Comparison of ENCODE assay signal across 7 mouse cellular contexts in the genomic region with DNA sequence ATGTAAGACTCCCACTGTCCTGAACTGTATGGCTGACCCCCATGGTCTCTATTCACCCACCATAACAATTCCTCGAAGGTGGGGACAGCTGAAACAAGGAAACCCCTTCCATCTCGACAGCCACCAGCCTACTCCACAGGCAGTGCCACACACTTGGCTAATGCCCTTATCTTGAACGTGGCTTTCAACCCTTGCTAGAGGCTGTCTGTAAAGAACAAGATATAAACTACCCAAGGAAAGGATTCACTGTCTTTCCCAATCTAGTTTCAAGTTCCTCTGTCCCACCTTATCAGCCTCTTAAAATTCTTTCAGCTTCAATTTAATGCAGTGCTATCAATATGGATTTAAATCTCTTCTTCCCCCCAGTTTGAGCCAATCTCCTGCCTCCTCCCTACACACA. TPM values are rescaled to one million over a fixed set of nuclear protein-coding genes. Genes with fewer than 3 reads are reported as not detected.
DNase-seq lines count a peak whose midpoint lies in the region; ATAC-seq and TF ChIP-seq lines count a peak whose summit lies in the region.

No protein-coding gene starts in this region.

- DNase-seq in liver, embryonic 13.5 days: no peak
- no peak for DNase-seq in stomach, postnatal 0 days (ENCODE audit: low spot score)
- DNase-seq in thymus, adult 2 months: no peak

- H3K9ac ChIP-seq in forebrain, embryonic 16.5 days (replicated peaks; ENCODE audit: low read depth, low read length): peak overlapping the region; percentile 67
- H3K9ac ChIP-seq in liver, embryonic 13.5 days: peak overlapping the region; percentile 80
- H3K9ac ChIP-seq in stomach, postnatal 0 days (ENCODE audit: low read length): peak overlapping the region; percentile 58; the same call in 1 of the 2 replicates

- H3K27ac ChIP-seq in forebrain, embryonic 16.5 days (ENCODE audit: low read length): peak overlapping the region; percentile 44; the same call in 1 of the 2 replicates
- H3K27ac ChIP-seq in liver, embryonic 13.5 days: 0 out of 2 replicates have a peak overlapping the region, but pooled peaks have one; percentile 11
- no peak overlapping the region for H3K27ac ChIP-seq in stomach, postnatal 0 days (replicated peaks)
- no peak overlapping the region for H3K27ac ChIP-seq in thymus, adult 2 months (ENCODE audit: control insufficient read depth, insufficient read depth, low read length)

- no peak for TF ChIP-seq CTCF in stomach, postnatal 0 days (IDR thresholded peaks at IDR 0.05; ENCODE audit: low read depth)
- no peak for TF ChIP-seq CTCF in thymus, adult 2 months (IDR thresholded peaks at IDR 0.05; ENCODE audit: borderline replicate concordance, control insufficient read depth, extremely low read depth, insufficient read depth, low read length, poor library complexity)

- no peak for TF ChIP-seq POLR2A in thymus, adult 2 months (IDR thresholded peaks at IDR 0.05; ENCODE audit: control insufficient read depth, extremely low read depth, insufficient read depth, low read length, poor library complexity)

- H3K4me2 ChIP-seq in forebrain, embryonic 16.5 days (ENCODE audit: low read length): peak overlapping the region; percentile 99
- H3K4me2 ChIP-seq in liver, embryonic 13.5 days: peak overlapping the region; percentile 94
- peak overlapping the region; percentile 89 for H3K4me2 ChIP-seq in stomach, postnatal 0 days (replicated peaks; ENCODE audit: low read depth)

- peak overlapping the region; percentile 95 for H3K4me3 ChIP-seq in megakaryocyte, embryonic 14.5 days (replicated peaks)
- H3K4me3 ChIP-seq in forebrain, embryonic 16.5 days (replicated peaks; ENCODE audit: low read length): peak overlapping the region; percentile 78
- H3K4me3 ChIP-seq in liver, embryonic 13.5 days (replicated peaks): peak overlapping the region; percentile 67
- H3K4me3 ChIP-seq in stomach, postnatal 0 days (ENCODE audit: low read depth, low read length): peak overlapping the region; percentile 74
- H3K4me3 ChIP-seq in thymus, adult 2 months (ENCODE audit: control insufficient read depth, insufficient read depth, low read length): no peak overlapping the region

- H3K4me1 ChIP-seq in megakaryocyte, embryonic 14.5 days: peaks cover 69% of the 10 kb centered on the region
- H3K4me1 ChIP-seq in forebrain, embryonic 16.5 days (replicated peaks; ENCODE audit: control insufficient read depth, insufficient read depth, low read length): peaks cover 18% of the 10 kb centered on the region
- H3K4me1 ChIP-seq in liver, embryonic 13.5 days (replicated peaks): peaks cover 38% of the 10 kb centered on the region
- H3K4me1 ChIP-seq in stomach, postnatal 0 days (replicated peaks; ENCODE audit: control insufficient read depth, insufficient read depth): no peaks in the 10 kb centered on the region
- peaks cover 19% of the 10 kb centered on the region for H3K4me1 ChIP-seq in thymus, adult 2 months (replicated peaks; ENCODE audit: control insufficient read depth, insufficient read depth, low read length)

- H3K9me3 ChIP-seq in megakaryocyte, embryonic 14.5 days: peaks cover 5% of the 10 kb centered on the region; the same call in 1 of the 2 replicates
- no peaks in the 10 kb centered on the region for H3K9me3 ChIP-seq in forebrain, embryonic 16.5 days (ENCODE audit: control insufficient read depth, low read length)
- no peaks in the 10 kb centered on the region for H3K9me3 ChIP-seq in liver, embryonic 13.5 days (replicated peaks)
- no peaks in the 10 kb centered on the region for H3K9me3 ChIP-seq in stomach, postnatal 0 days (ENCODE audit: control insufficient read depth, low read length)

- peaks cover 20% of the 10 kb centered on the region for H3K36me3 ChIP-seq in megakaryocyte, embryonic 14.5 days (replicated peaks; ENCODE audit: low read length)
- no peaks in the 10 kb centered on the region for H3K36me3 ChIP-seq in forebrain, embryonic 16.5 days (ENCODE audit: control insufficient read depth, insufficient read depth)
- H3K36me3 ChIP-seq in liver, embryonic 13.5 days: 0 out of 2 replicates have a peak, but pooled peaks cover under 1% of the 10 kb centered on the region
- H3K36me3 ChIP-seq in stomach, postnatal 0 days (ENCODE audit: control insufficient read depth, insufficient read depth, low read length): peaks cover 5% of the 10 kb centered on the region; the same call in 1 of the 2 replicates
- no peaks in the 10 kb centered on the region for H3K36me3 ChIP-seq in thymus, adult 2 months (ENCODE audit: control insufficient read depth, insufficient read depth, low read length)

- no peak for ATAC-seq in megakaryocyte, adult 5-6 weeks (ENCODE audit: poor library complexity, severe bottlenecking)
- no peak for ATAC-seq in forebrain, embryonic 16.5 days
- ATAC-seq in liver, embryonic 13.5 days (ENCODE audit: low read depth): no peak
- no peak for ATAC-seq in stomach, postnatal 0 days (ENCODE audit: low FRiP score, low TSS enrichment)
- ATAC-seq in activated CD4-positive, CD25-positive, alpha-beta regulatory T cell, adult 4 months: no peak

- peaks cover 3% of the 10 kb centered on the region for H3K27me3 ChIP-seq in megakaryocyte, embryonic 14.5 days (replicated peaks)
- H3K27me3 ChIP-seq in forebrain, embryonic 16.5 days (replicated peaks; ENCODE audit: control insufficient read depth, insufficient read depth, low read length): no peaks in the 10 kb centered on the region
- 0 out of 2 replicates have a peak, but pooled peaks cover 13% of the 10 kb centered on the region for H3K27me3 ChIP-seq in liver, embryonic 13.5 days
- no peaks in the 10 kb centered on the region for H3K27me3 ChIP-seq in stomach, postnatal 0 days (ENCODE audit: control insufficient read depth, insufficient read depth, low read length)
- no peaks in the 10 kb centered on the region for H3K27me3 ChIP-seq in thymus, adult 2 months (ENCODE audit: control insufficient read depth, insufficient read depth, low read length)

- WGBS in forebrain, embryonic 16.5 days: 52% methylated on average over 3 of the region's 3 CpGs
- WGBS in liver, embryonic 13.5 days (ENCODE audit: insufficient replicate concordance): 17% methylated on average over 3 of the region's 3 CpGs
- WGBS in stomach, postnatal 0 days: 39% methylated on average over 3 of the region's 3 CpGs
- whole genome bisulfite sequencing in thymus, adult 2 months: 39% methylated on average over 3 of the region's 3 CpGs

- no peak for TF ChIP-seq EP300 in stomach, postnatal 0 days (optimal IDR thresholded peaks at IDR 0.05)

RNA-seq across cellular contexts. Expression of gene Grn, which starts 0.6 kb away (rescaled TPM):
- polyA plus RNA-seq in megakaryocyte, embryonic 14.5 days (2012; ENCODE audit: insufficient read depth, low replicate concordance): 44.1 and 152 TPM in 2 replicates
- 509 and 566 TPM in 2 replicates for total RNA-seq in megakaryocyte, adult 5-6 weeks (2015)
- 201 and 225 TPM in 2 replicates for total RNA-seq in megakaryocyte, adult 5-6 weeks (2017)
- polyA plus RNA-seq in forebrain, embryonic 16.5 days (2015; fragmentation: Nextera tagmentation; extraction: Ambion mirVana): 68.0 and 72.8 TPM in 2 replicates
- polyA plus RNA-seq in liver, embryonic 13.5 days (2015; fragmentation: Nextera tagmentation; extraction: Ambion mirVana): 59.5 and 63.3 TPM in 2 replicates
- 126 and 142 TPM in 2 replicates for polyA plus RNA-seq in stomach, postnatal 0 days (2015; fragmentation: Nextera tagmentation; extraction: Ambion mirVana)
- 151 and 160 TPM in 2 replicates for polyA plus RNA-seq in thymus, adult 2 months (2012; rRNA removed)
- polyA plus RNA-seq in activated CD4-positive, CD25-positive, alpha-beta regulatory T cell, adult 4 months (2017; shearing (Covaris generic)): 10 to 100 TPM; 23.7 to 30.3 TPM

RNA-seq across cellular contexts. Expression of gene Fam171a2, which starts 17.9 kb away (rescaled TPM):
- polyA plus RNA-seq in megakaryocyte, embryonic 14.5 days (2012; ENCODE audit: insufficient read depth, low replicate concordance): 1.7 and 1.8 TPM in 2 replicates
- 0.09 TPM in 1 of 2 replicates, not detected in the other for total RNA-seq in megakaryocyte, adult 5-6 weeks (2015)
- not detected in 2 replicates for total RNA-seq in megakaryocyte, adult 5-6 weeks (2017)
- 16.1 and 17.8 TPM in 2 replicates for polyA plus RNA-seq in forebrain, embryonic 16.5 days (2015; fragmentation: Nextera tagmentation; extraction: Ambion mirVana)
- 0.25 and 0.41 TPM in 2 replicates for polyA plus RNA-seq in liver, embryonic 13.5 days (2015; fragmentation: Nextera tagmentation; extraction: Ambion mirVana)
- 2.0 and 2.9 TPM in 2 replicates for polyA plus RNA-seq in stomach, postnatal 0 days (2015; fragmentation: Nextera tagmentation; extraction: Ambion mirVana)
- 2.6 and 4.7 TPM in 2 replicates for polyA plus RNA-seq in thymus, adult 2 months (2012; rRNA removed)
- polyA plus RNA-seq in activated CD4-positive, CD25-positive, alpha-beta regulatory T cell, adult 4 months (2017; shearing (Covaris generic)): not detected

RNA-seq across cellular contexts. Expression of gene Slc25a39, which starts 21.8 kb away (rescaled TPM):
- polyA plus RNA-seq in megakaryocyte, embryonic 14.5 days (2012; ENCODE audit: insufficient read depth, low replicate concordance): 164 and 165 TPM in 2 replicates
- total RNA-seq in megakaryocyte, adult 5-6 weeks (2015): 41.5 and 47.5 TPM in 2 replicates
- total RNA-seq in megakaryocyte, adult 5-6 weeks (2017): 20.5 and 22.8 TPM in 2 replicates
- polyA plus RNA-seq in forebrain, embryonic 16.5 days (2015; fragmentation: Nextera tagmentation; extraction: Ambion mirVana): 134 and 143 TPM in 2 replicates
- 388 and 390 TPM in 2 replicates for polyA plus RNA-seq in liver, embryonic 13.5 days (2015; fragmentation: Nextera tagmentation; extraction: Ambion mirVana)
- polyA plus RNA-seq in stomach, postnatal 0 days (2015; fragmentation: Nextera tagmentation; extraction: Ambion mirVana): 189 and 200 TPM in 2 replicates
- polyA plus RNA-seq in thymus, adult 2 months (2012; rRNA removed): 227 and 235 TPM in 2 replicates
- 10 to 100 TPM; 50.9 to 65.4 TPM for polyA plus RNA-seq in activated CD4-positive, CD25-positive, alpha-beta regulatory T cell, adult 4 months (2017; shearing (Covaris generic))

RNA-seq across cellular contexts. Expression of gene Rundc3a, which starts 36.3 kb away (rescaled TPM):
- polyA plus RNA-seq in megakaryocyte, embryonic 14.5 days (2012; ENCODE audit: insufficient read depth, low replicate concordance): 3.8 and 6.6 TPM in 2 replicates
- total RNA-seq in megakaryocyte, adult 5-6 weeks (2015): not detected in 2 replicates
- total RNA-seq in megakaryocyte, adult 5-6 weeks (2017): not detected in 2 replicates
- polyA plus RNA-seq in forebrain, embryonic 16.5 days (2015; fragmentation: Nextera tagmentation; extraction: Ambion mirVana): 129 and 156 TPM in 2 replicates
- polyA plus RNA-seq in liver, embryonic 13.5 days (2015; fragmentation: Nextera tagmentation; extraction: Ambion mirVana): 1.5 and 1.7 TPM in 2 replicates
- 5.1 and 5.9 TPM in 2 replicates for polyA plus RNA-seq in stomach, postnatal 0 days (2015; fragmentation: Nextera tagmentation; extraction: Ambion mirVana)
- 7.9 and 8.1 TPM in 2 replicates for polyA plus RNA-seq in thymus, adult 2 months (2012; rRNA removed)
- 1 to 10 TPM; 2.4 TPM for polyA plus RNA-seq in activated CD4-positive, CD25-positive, alpha-beta regulatory T cell, adult 4 months (2017; shearing (Covaris generic))

RNA-seq across cellular contexts. Expression of gene Itga2b, which starts 40.4 kb away (rescaled TPM):
- 3,342 and 4,614 TPM in 2 replicates for polyA plus RNA-seq in megakaryocyte, embryonic 14.5 days (2012; ENCODE audit: insufficient read depth, low replicate concordance)
- 13.2 and 16.0 TPM in 2 replicates for total RNA-seq in megakaryocyte, adult 5-6 weeks (2015)
- total RNA-seq in megakaryocyte, adult 5-6 weeks (2017): 13.2 and 17.9 TPM in 2 replicates
- 3.6 and 6.6 TPM in 2 replicates for polyA plus RNA-seq in forebrain, embryonic 16.5 days (2015; fragmentation: Nextera tagmentation; extraction: Ambion mirVana)
- polyA plus RNA-seq in liver, embryonic 13.5 days (2015; fragmentation: Nextera tagmentation; extraction: Ambion mirVana): 41.8 and 45.1 TPM in 2 replicates
- polyA plus RNA-seq in stomach, postnatal 0 days (2015; fragmentation: Nextera tagmentation; extraction: Ambion mirVana): 5.4 and 6.5 TPM in 2 replicates
- polyA plus RNA-seq in thymus, adult 2 months (2012; rRNA removed): 3.8 and 4.0 TPM in 2 replicates
- polyA plus RNA-seq in activated CD4-positive, CD25-positive, alpha-beta regulatory T cell, adult 4 months (2017; shearing (Covaris generic)): under 1 TPM in 1 of 2 experiments, not detected in 1; 0.34 TPM

Comparison
In these comparisons a context has a peak if more than half of its experiments do, and no peak if none do; other contexts are left out.
1. H3K27ac ChIP-seq: peak in forebrain, embryonic 16.5 days (single experiment) and liver, embryonic 13.5 days (single experiment); none in stomach, postnatal 0 days (single experiment) and thymus, adult 2 months (single experiment).
2. Peak in every context shown above with its lines, with median percentiles within 50 percentile points of each other: H3K4me2 ChIP-seq and H3K9ac ChIP-seq.